Mouse (Mus musculus): ENCODE measurements at regions not wholly inside any gene's neighbourhood (a gene's known extent, or its start where the extent isn't known, plus 50 kb on each side); places are given as distances from the start of the nearest gene placed in this dataset.

DNA sequence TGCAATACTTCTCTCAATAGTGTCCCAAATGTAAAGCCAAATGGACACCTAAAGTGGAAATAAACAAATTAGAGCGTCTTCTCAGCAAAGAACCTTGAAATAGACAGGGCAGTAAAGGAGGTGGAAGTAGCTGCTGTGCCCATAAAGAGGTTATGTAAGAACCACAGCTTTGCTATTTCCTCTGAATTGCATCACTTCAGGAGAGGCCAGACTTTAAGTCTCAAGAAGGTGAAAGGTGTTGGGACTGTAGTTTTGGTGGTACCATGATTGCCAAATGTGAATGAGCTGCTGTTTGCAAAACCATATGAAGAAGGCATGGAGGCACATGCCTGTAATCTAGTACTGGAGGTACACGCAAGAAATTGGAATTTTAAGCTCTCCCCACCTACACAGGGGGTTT lies 670.3 kb downstream of the Trib2 start:
- TF ChIP-seq POLR2A (IDR thresholded peaks at IDR 0.05; ENCODE audit: insufficient read depth, low read depth, low read length): no peak
- no peak for TF ChIP-seq CTCF (IDR thresholded peaks at IDR 0.05; ENCODE audit: insufficient read depth, low read depth, low read length)
